Mouse (Mus musculus): ENCODE data around the gene Pradc1.

- TF ChIP-seq GATA1 (IDR thresholded peaks at IDR 0.05; ENCODE audit: low read length) (no peak), TAL1 (IDR thresholded peaks at IDR 0.05; ENCODE audit: low read length) (no peak)
Measured at GRCm38 (mm10) chr6:85415829-85416228, 35.9 kb downstream of the Pradc1 start.
